Mouse (Mus musculus) erythroblast, embryonic 14.5 days (primary cell): Measurements from ENCODE around the gene Pcyt2.

Experiments used
- GATA1 ChIP-seq: IDR thresholded peaks from 2 replicates; pipeline ENCODE4 v1.6.1; 2012; ENCODE audit warnings: low read length, inconsistent platforms, mixed read lengths
- TAL1 ChIP-seq: IDR thresholded peaks from 3 replicates; pipeline ENCODE4 v1.6.1; 2012; ENCODE audit warnings: low read length, inconsistent platforms, mixed read lengths

DNA sequence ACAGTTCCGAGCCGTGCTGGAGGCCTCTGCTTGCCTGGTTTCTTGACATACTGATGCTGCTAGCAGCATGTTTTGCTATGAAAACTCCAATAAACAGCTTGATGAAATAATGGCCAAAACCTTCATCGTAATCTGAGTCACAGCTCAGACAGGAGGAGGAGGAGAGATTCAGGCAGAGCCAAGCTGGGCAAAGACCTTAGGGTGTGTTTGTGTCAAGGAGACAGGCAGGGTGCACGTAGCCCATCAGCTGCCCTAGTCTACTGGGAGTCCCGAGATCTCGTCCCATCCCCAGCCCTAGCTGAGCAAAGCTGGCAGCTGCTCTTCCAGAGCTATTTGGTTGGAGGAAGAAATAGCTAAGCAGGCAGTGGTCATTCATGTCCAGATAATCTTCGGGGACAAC lies 12.1 kb downstream of the Pcyt2 start:
- TF ChIP-seq TAL1 (no peak), GATA1 (no peak)
